Mouse (Mus musculus): ENCODE measurements at regions not wholly inside any gene's neighbourhood (a gene's known extent, or its start where the extent isn't known, plus 50 kb on each side); places are given as distances from the start of the nearest gene placed in this dataset.
"Not testable (repeated sequence)": the region's sequence is repeated elsewhere in the genome, so short reads cannot be mapped to it uniquely, and the experiment has no call there.

DNA sequence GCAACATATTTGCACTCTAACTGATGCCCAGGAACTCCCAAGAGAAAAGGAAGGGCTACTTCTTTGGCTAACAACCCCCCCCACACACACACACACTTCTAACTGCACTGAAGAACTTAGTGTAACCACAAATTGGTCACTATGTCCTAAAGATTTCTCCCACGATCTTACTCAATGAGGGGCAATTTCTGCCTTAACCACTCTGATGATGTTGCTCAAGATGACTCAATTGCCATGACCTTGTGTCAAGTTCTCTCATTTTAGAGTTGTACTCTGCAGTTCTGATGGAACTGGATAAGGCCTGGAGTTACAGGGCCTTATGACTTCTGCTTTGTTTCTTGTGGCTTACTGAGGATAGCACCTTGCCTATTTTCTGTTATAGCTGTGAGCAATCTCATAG lies 81.7 kb downstream of the Sem1 start:
- H3K27ac ChIP-seq (ENCODE audit: low read length), result no peak overlapping the region
- no peak overlapping the region for H3K9ac ChIP-seq (ENCODE audit: low read length)
- H3K4me3 ChIP-seq (replicated peaks; ENCODE audit: low read length), result no peak overlapping the region
- no peaks in the 10 kb centered on the region for H3K27me3 ChIP-seq (ENCODE audit: control insufficient read depth, insufficient read depth, low read length)
- H3K4me1 ChIP-seq (ENCODE audit: control insufficient read depth, insufficient read depth, low read length), result no peaks in the 10 kb centered on the region
- no peak overlapping the region for H3K4me2 ChIP-seq (ENCODE audit: low read depth, low read length)
- no peak for ATAC-seq (ENCODE audit: insufficient read depth, low FRiP score)
- no peaks in the 10 kb centered on the region for H3K9me3 ChIP-seq (replicated peaks; ENCODE audit: control insufficient read depth, low read length)
- 78% methylated on average over 1 of the region's 1 CpGs for WGBS
- no peaks in the 10 kb centered on the region for H3K36me3 ChIP-seq (ENCODE audit: control insufficient read depth, insufficient read depth, low read length)

DNA sequence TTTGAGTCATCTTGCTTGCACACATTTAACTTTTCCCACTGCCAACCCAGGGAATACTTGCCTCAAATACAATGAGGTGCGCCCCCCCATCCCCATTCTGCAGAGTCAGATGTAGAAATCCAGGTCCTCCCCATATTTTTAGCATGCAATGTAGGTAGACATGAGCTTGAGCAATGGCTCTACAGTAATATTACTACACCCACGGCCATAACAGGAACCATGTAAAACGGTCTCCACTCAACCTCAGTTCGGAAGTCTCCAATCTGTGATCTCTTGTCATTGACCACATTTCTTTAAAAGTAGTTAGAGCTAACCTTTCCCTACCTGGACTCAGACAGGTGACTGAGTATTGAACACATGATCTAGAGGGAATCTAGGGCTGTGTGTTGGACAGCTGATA lies 82.1 kb downstream of the Sem1 start:
- no peaks in the 10 kb centered on the region for H3K9me3 ChIP-seq (replicated peaks; ENCODE audit: control insufficient read depth, low read length)
- no peak for ATAC-seq (ENCODE audit: insufficient read depth, low FRiP score)
- H3K4me1 ChIP-seq (ENCODE audit: control insufficient read depth, insufficient read depth, low read length), result no peaks in the 10 kb centered on the region
- H3K9ac ChIP-seq (ENCODE audit: low read length), result no peak overlapping the region
- H3K27ac ChIP-seq (ENCODE audit: low read length), result no peak overlapping the region
- no peak overlapping the region for H3K4me2 ChIP-seq (ENCODE audit: low read depth, low read length)
- H3K36me3 ChIP-seq (ENCODE audit: control insufficient read depth, insufficient read depth, low read length), result no peaks in the 10 kb centered on the region
- WGBS, result 88% methylated on average over 4 of the region's 4 CpGs
- no peaks in the 10 kb centered on the region for H3K27me3 ChIP-seq (ENCODE audit: control insufficient read depth, insufficient read depth, low read length)
- no peak overlapping the region for H3K4me3 ChIP-seq (replicated peaks; ENCODE audit: low read length)

DNA sequence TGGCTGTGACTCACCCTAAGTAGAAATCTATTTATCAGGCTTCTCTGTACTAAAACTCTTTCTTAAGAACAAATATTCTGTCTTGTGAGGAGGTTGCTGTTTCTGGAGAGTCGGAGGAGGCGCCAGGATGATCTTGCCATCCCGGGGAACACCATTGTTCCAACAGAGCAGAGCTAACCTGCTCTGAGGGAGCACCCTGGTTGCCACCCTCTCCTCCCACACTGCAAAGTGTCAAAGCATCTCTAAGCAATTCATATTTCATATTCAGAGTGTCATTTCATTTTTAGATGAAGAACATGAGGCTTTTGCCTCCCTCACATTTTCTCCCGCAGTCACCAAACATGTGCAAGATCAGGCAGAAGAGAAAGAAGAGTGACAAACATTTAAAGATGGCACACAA lies 90.3 kb downstream of the Sem1 start:
- Histone ChIP-seq H3K36me3 (ENCODE audit: control insufficient read depth, insufficient read depth, low read length) (no peaks in the 10 kb centered on the region), H3K4me2 (ENCODE audit: low read depth, low read length) (no peak overlapping the region), H3K27ac (ENCODE audit: low read length) (no peak overlapping the region), H3K4me3 (replicated peaks; ENCODE audit: low read length) (no peak overlapping the region), H3K27me3 (ENCODE audit: control insufficient read depth, insufficient read depth, low read length) (no peaks in the 10 kb centered on the region), H3K4me1 (ENCODE audit: control insufficient read depth, insufficient read depth, low read length) (no peaks in the 10 kb centered on the region), H3K9me3 (replicated peaks; ENCODE audit: control insufficient read depth, low read length) (no peaks in the 10 kb centered on the region), H3K9ac (ENCODE audit: low read length) (no peak overlapping the region)
- WGBS, result 85% methylated on average over 4 of the region's 4 CpGs
- no peak for ATAC-seq (ENCODE audit: insufficient read depth, low FRiP score)

DNA sequence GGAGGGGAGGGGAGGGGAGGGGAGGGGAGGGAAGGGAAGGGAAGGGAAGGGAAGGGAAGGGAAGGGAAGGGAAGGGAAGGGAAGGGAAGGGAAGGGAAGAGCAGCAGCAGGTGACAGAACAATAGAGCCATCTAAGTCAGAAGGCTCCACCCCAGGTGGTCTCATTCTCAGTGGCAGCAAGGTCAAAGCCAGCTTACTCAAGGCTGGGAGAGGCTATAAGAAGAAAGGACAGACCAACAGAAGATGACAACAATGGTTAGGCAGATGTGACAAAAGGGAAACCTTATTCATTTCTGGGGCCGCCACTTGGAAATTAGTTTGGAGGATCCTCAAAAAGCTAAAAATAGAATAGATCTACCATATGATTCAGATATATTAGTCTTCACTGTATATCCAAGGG lies 96.9 kb downstream of the Sem1 start:
- not testable (repeated sequence) for H3K27ac ChIP-seq (ENCODE audit: low read length); H3K9me3 ChIP-seq (replicated peaks; ENCODE audit: control insufficient read depth, low read length); H3K4me1 ChIP-seq (ENCODE audit: control insufficient read depth, insufficient read depth, low read length); H3K4me3 ChIP-seq (replicated peaks; ENCODE audit: low read length); H3K9ac ChIP-seq (ENCODE audit: low read length); H3K36me3 ChIP-seq (ENCODE audit: control insufficient read depth, insufficient read depth, low read length); H3K27me3 ChIP-seq (ENCODE audit: control insufficient read depth, insufficient read depth, low read length); ATAC-seq (ENCODE audit: insufficient read depth, low FRiP score); H3K4me2 ChIP-seq (ENCODE audit: low read depth, low read length)
- WGBS, result 85% methylated on average over 1 of the region's 1 CpGs

DNA sequence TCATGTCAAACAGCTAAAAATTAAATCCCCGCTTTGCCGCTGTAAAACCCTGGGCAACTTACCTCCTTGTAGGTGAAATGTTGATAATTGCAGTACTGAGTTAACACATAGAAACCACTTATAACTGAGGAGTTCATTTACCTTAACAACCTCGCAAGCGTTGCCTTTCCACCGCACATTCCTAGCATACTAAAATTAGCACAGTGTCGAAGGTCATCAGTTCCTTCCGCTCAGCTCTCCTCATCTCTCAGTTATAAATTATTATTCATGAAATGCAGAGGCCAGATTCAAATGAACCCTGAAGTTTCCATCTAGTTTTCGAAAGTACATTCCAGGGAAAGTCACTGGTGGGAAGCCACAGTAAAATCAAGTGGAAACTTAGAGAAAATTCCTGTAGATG lies 108.1 kb downstream of the Sem1 start:
- no peaks in the 10 kb centered on the region for H3K36me3 ChIP-seq (ENCODE audit: control insufficient read depth, insufficient read depth, low read length)
- H3K4me2 ChIP-seq (ENCODE audit: low read depth, low read length), result no peak overlapping the region
- no peak for ATAC-seq (ENCODE audit: insufficient read depth, low FRiP score)
- H3K9me3 ChIP-seq (replicated peaks; ENCODE audit: control insufficient read depth, low read length), result no peaks in the 10 kb centered on the region
- H3K27ac ChIP-seq (ENCODE audit: low read length), result no peak overlapping the region
- no peaks in the 10 kb centered on the region for H3K27me3 ChIP-seq (ENCODE audit: control insufficient read depth, insufficient read depth, low read length)
- H3K4me3 ChIP-seq (replicated peaks; ENCODE audit: low read length), result no peak overlapping the region
- H3K4me1 ChIP-seq (ENCODE audit: control insufficient read depth, insufficient read depth, low read length), result no peaks in the 10 kb centered on the region
- H3K9ac ChIP-seq (ENCODE audit: low read length), result no peak overlapping the region
- WGBS, result 57% methylated on average over 8 of the region's 8 CpGs

DNA sequence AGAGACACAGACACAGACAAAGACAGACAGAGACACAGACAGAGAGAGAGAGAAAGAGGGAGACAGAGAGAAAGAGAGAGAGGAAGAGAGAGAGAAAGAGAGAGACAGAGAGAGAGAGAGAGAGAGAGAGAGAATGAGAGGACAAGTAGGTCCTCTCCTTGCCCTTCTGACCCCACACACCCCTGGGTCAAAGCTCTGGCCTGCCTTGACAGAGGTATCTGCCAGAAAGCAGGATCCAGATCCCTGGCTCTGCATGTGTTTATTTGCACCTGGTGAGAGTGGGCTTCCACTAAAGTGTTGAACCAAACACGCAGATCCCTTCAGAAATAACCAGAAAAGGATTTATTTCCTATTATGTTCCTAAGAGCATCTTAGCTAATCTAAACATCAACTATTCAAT lies 110.9 kb downstream of the Sem1 start:
- no peaks in the 10 kb centered on the region for H3K27me3 ChIP-seq (ENCODE audit: control insufficient read depth, insufficient read depth, low read length)
- H3K36me3 ChIP-seq (ENCODE audit: control insufficient read depth, insufficient read depth, low read length), result no peaks in the 10 kb centered on the region
- peaks cover 3% of the 10 kb centered on the region; the same call in 1 of the 2 replicates for H3K4me1 ChIP-seq (ENCODE audit: control insufficient read depth, insufficient read depth, low read length)
- no peak overlapping the region for H3K9ac ChIP-seq (ENCODE audit: low read length)
- no peak overlapping the region for H3K4me2 ChIP-seq (ENCODE audit: low read depth, low read length)
- 8% methylated on average over 1 of the region's 1 CpGs for WGBS
- H3K4me3 ChIP-seq (replicated peaks; ENCODE audit: low read length), result no peak overlapping the region
- no peaks in the 10 kb centered on the region for H3K9me3 ChIP-seq (replicated peaks; ENCODE audit: control insufficient read depth, low read length)
- ATAC-seq (ENCODE audit: insufficient read depth, low FRiP score), result no peak
- no peak overlapping the region for H3K27ac ChIP-seq (ENCODE audit: low read length)

DNA sequence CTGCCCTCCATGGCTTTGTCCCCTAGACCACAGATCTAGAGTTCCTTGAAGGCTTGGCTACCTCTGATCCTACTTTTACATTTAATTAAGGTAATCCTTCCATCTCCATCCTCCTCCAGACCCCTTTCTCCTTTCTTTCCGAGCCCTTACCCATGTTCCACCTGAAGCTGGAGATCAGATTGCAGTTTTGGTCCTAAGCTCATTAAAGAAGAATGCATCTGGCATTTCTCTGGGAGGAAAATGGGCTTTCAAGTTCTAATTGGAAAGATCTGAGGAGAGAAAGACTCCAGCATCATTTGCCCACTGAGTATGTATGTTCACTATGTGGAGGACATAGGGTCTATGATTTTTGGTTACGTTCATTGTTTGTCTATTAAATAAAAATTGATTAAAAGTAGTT lies 112.2 kb downstream of the Sem1 start:
- no peak overlapping the region for H3K27ac ChIP-seq (ENCODE audit: low read length)
- H3K36me3 ChIP-seq (ENCODE audit: control insufficient read depth, insufficient read depth, low read length), result no peaks in the 10 kb centered on the region
- WGBS, result 65% methylated on average over 2 of the region's 2 CpGs
- H3K9me3 ChIP-seq (replicated peaks; ENCODE audit: control insufficient read depth, low read length), result no peaks in the 10 kb centered on the region
- ATAC-seq (ENCODE audit: insufficient read depth, low FRiP score), result no peak
- H3K4me2 ChIP-seq (ENCODE audit: low read depth, low read length), result no peak overlapping the region
- no peak overlapping the region for H3K4me3 ChIP-seq (replicated peaks; ENCODE audit: low read length)
- H3K27me3 ChIP-seq (ENCODE audit: control insufficient read depth, insufficient read depth, low read length), result no peaks in the 10 kb centered on the region
- H3K9ac ChIP-seq (ENCODE audit: low read length), result no peak overlapping the region
- H3K4me1 ChIP-seq (ENCODE audit: control insufficient read depth, insufficient read depth, low read length), result peaks cover 3% of the 10 kb centered on the region; the same call in 1 of the 2 replicates

DNA sequence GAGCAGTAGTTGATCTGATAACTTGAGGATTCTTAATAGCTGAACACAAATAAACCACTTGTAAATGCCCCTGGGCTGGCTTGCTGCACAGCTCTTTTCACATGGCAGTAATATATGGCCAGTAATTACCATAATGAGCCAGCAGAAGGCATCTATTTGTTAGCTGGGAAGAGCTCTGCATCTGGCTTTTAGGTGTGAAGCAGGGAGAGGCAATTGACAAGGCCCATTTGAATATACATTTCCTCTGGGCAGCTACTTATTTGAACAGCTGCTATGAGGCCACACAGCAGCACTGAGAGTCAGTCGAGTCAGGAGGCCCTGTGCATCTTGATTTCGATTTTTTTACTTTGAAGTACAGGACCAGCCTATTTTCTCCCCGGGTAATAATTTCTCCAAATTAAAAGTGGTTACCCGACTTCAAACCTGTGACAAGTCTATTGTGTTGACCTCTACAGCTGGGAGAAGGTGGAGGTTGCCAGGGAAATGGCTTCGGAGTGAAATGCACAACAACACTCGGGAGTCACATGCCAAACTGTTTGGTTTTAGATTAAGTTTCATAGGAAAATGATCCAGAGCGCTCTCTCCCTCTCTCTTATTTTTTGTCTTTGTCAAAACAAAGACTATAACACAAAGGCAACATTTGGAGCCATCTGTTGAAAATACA lies 114.5 kb downstream of the Sem1 start:
- H3K4me2 ChIP-seq (ENCODE audit: low read depth, low read length), result no peak overlapping the region
- H3K27ac ChIP-seq (ENCODE audit: low read length), result no peak overlapping the region
- no peak overlapping the region for H3K4me3 ChIP-seq (replicated peaks; ENCODE audit: low read length)
- WGBS, result 12% methylated on average over 7 of the region's 7 CpGs
- H3K36me3 ChIP-seq (ENCODE audit: control insufficient read depth, insufficient read depth, low read length), result no peaks in the 10 kb centered on the region
- peaks cover 3% of the 10 kb centered on the region; the same call in 1 of the 2 replicates for H3K4me1 ChIP-seq (ENCODE audit: control insufficient read depth, insufficient read depth, low read length)
- no peak overlapping the region for H3K9ac ChIP-seq (ENCODE audit: low read length)
- ATAC-seq (ENCODE audit: insufficient read depth, low FRiP score), result no peak
- H3K27me3 ChIP-seq (ENCODE audit: control insufficient read depth, insufficient read depth, low read length), result no peaks in the 10 kb centered on the region
- no peaks in the 10 kb centered on the region for H3K9me3 ChIP-seq (replicated peaks; ENCODE audit: control insufficient read depth, low read length)

DNA sequence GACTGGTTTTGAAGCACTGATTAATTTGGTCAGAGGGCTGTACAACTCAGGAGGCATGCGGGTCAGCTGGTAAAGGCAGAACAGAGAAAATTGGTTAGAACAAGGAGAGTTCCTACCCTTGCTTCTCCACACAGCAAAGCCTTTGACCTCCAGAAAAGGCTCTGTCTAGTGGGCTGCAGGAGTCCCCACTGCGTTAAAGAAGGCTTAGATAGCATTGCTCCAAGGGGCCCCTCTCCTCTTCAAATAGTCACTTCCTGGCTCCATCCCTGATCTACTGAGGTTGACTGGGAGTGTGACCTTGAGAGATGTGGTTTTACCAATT lies 118.6 kb downstream of the Sem1 start:
- no peak overlapping the region for H3K4me3 ChIP-seq (replicated peaks; ENCODE audit: low read length)
- no peak for ATAC-seq (ENCODE audit: insufficient read depth, low FRiP score)
- 19% methylated on average over 2 of the region's 2 CpGs for WGBS
- no peaks in the 10 kb centered on the region for H3K9me3 ChIP-seq (replicated peaks; ENCODE audit: control insufficient read depth, low read length)
- no peaks in the 10 kb centered on the region for H3K36me3 ChIP-seq (ENCODE audit: control insufficient read depth, insufficient read depth, low read length)
- no peak overlapping the region for H3K9ac ChIP-seq (ENCODE audit: low read length)
- peaks cover 3% of the 10 kb centered on the region; the same call in 1 of the 2 replicates for H3K4me1 ChIP-seq (ENCODE audit: control insufficient read depth, insufficient read depth, low read length)
- no peak overlapping the region for H3K27ac ChIP-seq (ENCODE audit: low read length)
- no peak overlapping the region for H3K4me2 ChIP-seq (ENCODE audit: low read depth, low read length)
- no peaks in the 10 kb centered on the region for H3K27me3 ChIP-seq (ENCODE audit: control insufficient read depth, insufficient read depth, low read length)

Measured in stomach, embryonic 16.5 days (tissue).